Mouse (Mus musculus) hindbrain, embryonic 14.5 days (tissue): ENCODE results near the gene Usp18. TPM values are rescaled to one million over a fixed set of nuclear protein-coding genes. Genes with fewer than 3 reads are reported as not detected.
A peak's percentile ranks its signal among the peaks of the same experiment; 100 is the strongest.

Experiments
- ATAC-seq: fragments of 200-750 bp; cut with Nextera tagmentation; 2 replicates; pipeline ENCODE4 v1.8.0; 2017; ENCODE audit warnings: moderate number of reproducible peaks, mild to moderate bottlenecking, moderate TSS enrichment, moderate library complexity; ENCODE audit not compliant: low FRiP score
- DNase-seq: peaks from one replicate; pipeline ENCODE4 v3.0.0-alpha.2; 2015; ENCODE audit warnings: low spot score
- H3K27ac ChIP-seq: fragments of 300-500 bp; sonication (generic); 2 replicates; pipeline ENCODE4 v1.5.1; 2014; ENCODE audit warnings: mild to moderate bottlenecking, moderate library complexity
- H3K27me3 ChIP-seq: fragments of 300-500 bp; sonication (generic); 2 replicates; pipeline ENCODE4 v1.6.1; 2014; ENCODE audit warnings: mild to moderate bottlenecking, low read length, mixed read lengths; ENCODE audit not compliant: control insufficient read depth, insufficient read depth
- H3K36me3 ChIP-seq: fragments of 300-500 bp; sonication (generic); replicated peaks from 2 replicates; pipeline ENCODE4 v1.6.1; 2014; ENCODE audit not compliant: control insufficient read depth, insufficient read depth
- H3K4me1 ChIP-seq: fragments of 300-500 bp; sonication (generic); replicated peaks from 2 replicates; pipeline ENCODE4 v1.6.1; 2014; ENCODE audit warnings: antibody characterized with exemption, low read length, mixed read lengths; ENCODE audit not compliant: control insufficient read depth, insufficient read depth
- H3K4me2 ChIP-seq: fragments of 300-500 bp; sonication (generic); replicated peaks from 2 replicates; pipeline ENCODE4 v1.6.1; 2014; ENCODE audit warnings: mild to moderate bottlenecking, moderate library complexity
- H3K4me3 ChIP-seq: fragments of 300-500 bp; sonication (generic); replicated peaks from 2 replicates; pipeline ENCODE4 v1.5.1; 2014; ENCODE audit warnings: mild to moderate bottlenecking, low read length
- H3K9ac ChIP-seq: fragments of 300-500 bp; sonication (generic); 2 replicates; pipeline ENCODE4 v1.6.1; 2014
- H3K9me3 ChIP-seq: fragments of 300-500 bp; sonication (generic); 2 replicates; pipeline ENCODE4 v1.6.1; 2016; ENCODE audit warnings: low read length; ENCODE audit not compliant: control insufficient read depth
- WGBS: fragments of 180-500 bp; shearing (Covaris S2); extraction: QIAGEN DNeasy Blood & Tissue Kit; methylation state at CpG from one replicate; pipeline ENCODE4 v1.1.7; 2014; 5-methylcytosine and 5-hydroxymethylcytosine counted together
- polyA plus RNA-seq: library from polyadenylated mRNA; unstranded; fragments of >200 nt; fragmentation: Nextera tagmentation; extraction: Ambion mirVana; gene quantifications from 2 replicates; pipeline ENCODE4 v1.2.1, GENCODE M21; 2014

Gene Usp18
- polyA plus RNA-seq, 1 experiment from 2014 or later, result 2.2 TPM

GRCm38 (mm10) chr6:121270156-121270555 is 24.4 kb downstream of the Usp18 start:
- no peak overlapping the region for H3K9ac ChIP-seq

DNA sequence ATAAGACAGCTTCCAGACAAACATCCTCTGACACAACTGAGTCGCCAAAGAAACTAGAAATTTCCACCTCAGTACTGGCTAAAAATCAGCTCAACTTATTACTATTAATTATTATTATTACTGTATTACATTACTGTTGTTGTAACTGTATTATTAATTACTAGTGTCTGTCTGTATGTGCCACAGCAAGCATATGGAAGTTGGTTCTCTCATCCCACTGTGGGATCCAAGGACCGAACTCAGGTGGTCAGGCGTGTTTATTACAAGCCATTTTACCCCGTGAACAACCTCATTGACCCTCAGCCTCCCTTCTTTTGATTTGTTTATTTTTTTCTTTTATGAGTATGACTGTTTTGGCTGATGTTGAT is 26.0 kb downstream of the Usp18 start:
- Histone ChIP-seq H3K9me3 (no peaks in the 10 kb centered on the region), H3K4me1 (no peaks in the 10 kb centered on the region), H3K4me3 (no peak overlapping the region), H3K27me3 (no peaks in the 10 kb centered on the region), H3K4me2 (peak overlapping the region; percentile 55), H3K27ac (no peak overlapping the region), H3K36me3 (no peaks in the 10 kb centered on the region), H3K9ac (no peak overlapping the region)
- 9% methylated on average over 4 of the region's 4 CpGs for WGBS
- ATAC-seq, result peak; percentile 5; the same call in 1 of the 2 replicates
- DNase-seq, result no peak

More at GRCm38 (mm10) chr6:121270156-121270555, 24.4 kb downstream of the Usp18 start:
- Histone ChIP-seq H3K4me3 (no peak overlapping the region), H3K36me3 (no peaks in the 10 kb centered on the region), H3K4me1 (no peaks in the 10 kb centered on the region), H3K4me2 (no peak overlapping the region), H3K27me3 (no peaks in the 10 kb centered on the region), H3K27ac (no peak overlapping the region), H3K9me3 (no peaks in the 10 kb centered on the region)
- ATAC-seq, result no peak
- 83% methylated on average over 6 of the region's 6 CpGs for WGBS
- no peak for DNase-seq

GRCm38 (mm10) chr6:121272075-121272800 is 26.5 kb downstream of the Usp18 start:
- Histone ChIP-seq H3K9me3 (no peaks in the 10 kb centered on the region), H3K4me3 (peak overlapping the region; percentile 29), H3K4me1 (no peaks in the 10 kb centered on the region), H3K36me3 (no peaks in the 10 kb centered on the region), H3K9ac (peak overlapping the region; percentile 22; the same call in 1 of the 2 replicates), H3K27me3 (no peaks in the 10 kb centered on the region), H3K27ac (peak overlapping the region; percentile 78), H3K4me2 (peak overlapping the region; percentile 55)
- peak; percentile 95 for ATAC-seq
- 18% methylated on average over 17 of the region's 17 CpGs for WGBS
- peak; percentile 94 for DNase-seq

DNA sequence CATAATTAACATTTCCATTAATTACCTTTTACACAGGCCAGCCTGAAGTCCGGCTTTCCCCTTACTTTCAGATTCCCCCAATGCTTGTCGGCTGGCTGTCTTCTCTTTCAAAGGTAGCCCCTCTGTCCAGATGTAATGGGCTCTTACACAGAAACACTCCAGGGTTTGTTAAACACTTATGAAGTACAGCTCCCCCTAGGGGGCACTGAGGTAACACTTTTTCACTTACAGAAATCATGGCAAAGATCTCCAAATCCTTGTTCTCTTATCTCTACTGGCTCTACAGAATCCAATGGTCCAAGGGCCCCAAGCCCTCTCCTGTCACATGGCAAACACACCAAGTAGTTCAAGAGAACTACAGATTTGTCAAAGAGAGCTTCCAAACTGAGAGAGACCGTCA is 28.6 kb downstream of the Usp18 start:
- WGBS, result 87% methylated on average over 3 of the region's 3 CpGs
- no peaks in the 10 kb centered on the region for H3K27me3 ChIP-seq
- H3K4me3 ChIP-seq, result no peak overlapping the region
- no peak overlapping the region for H3K4me2 ChIP-seq
- ATAC-seq (no peak), DNase-seq (peak; percentile 41)
- H3K36me3 ChIP-seq, result no peaks in the 10 kb centered on the region
- H3K9ac ChIP-seq, result no peak overlapping the region
- H3K4me1 ChIP-seq, result no peaks in the 10 kb centered on the region
- H3K27ac ChIP-seq, result no peak overlapping the region
- no peaks in the 10 kb centered on the region for H3K9me3 ChIP-seq

GRCm38 (mm10) chr6:121284132-121284531 is 38.4 kb downstream of the Usp18 start:
- no peak overlapping the region for H3K27ac ChIP-seq
- no peak overlapping the region for H3K9ac ChIP-seq
- no peaks in the 10 kb centered on the region for H3K36me3 ChIP-seq
- no peaks in the 10 kb centered on the region for H3K27me3 ChIP-seq
- 90% methylated on average over 5 of the region's 5 CpGs for WGBS
- ATAC-seq (no peak), DNase-seq (no peak)
- H3K4me3 ChIP-seq, result no peak overlapping the region
- H3K9me3 ChIP-seq, result no peaks in the 10 kb centered on the region
- no peak overlapping the region for H3K4me2 ChIP-seq
- H3K4me1 ChIP-seq, result no peaks in the 10 kb centered on the region

- no peaks in the 10 kb centered on the region for H3K36me3 ChIP-seq
- no peak overlapping the region for H3K4me3 ChIP-seq
- no peak overlapping the region for H3K4me2 ChIP-seq
- H3K27me3 ChIP-seq, result no peaks in the 10 kb centered on the region
- DNase-seq (no peak), ATAC-seq (no peak)
- 47% methylated on average over 7 of the region's 7 CpGs for WGBS
- no peaks in the 10 kb centered on the region for H3K9me3 ChIP-seq
- H3K9ac ChIP-seq, result no peak overlapping the region
- H3K27ac ChIP-seq, result no peak overlapping the region
- H3K4me1 ChIP-seq, result no peaks in the 10 kb centered on the region
Observed at GRCm38 (mm10) chr6:121299317-121299716, 53.6 kb downstream of the Usp18 start.

GRCm38 (mm10) chr6:121299954-121300353 is 54.2 kb downstream of the Usp18 start, which contains the start of gene Slc6a13:
Gene Slc6a13, plus strand, starts transcription at chr6:121300227.
- Histone ChIP-seq H3K27ac (no peak within 1 kb of the TSS), H3K4me2 (no peak within 1 kb of the TSS)
- WGBS, result 6% methylated on average over 11 of the region's 11 CpGs

DNA sequence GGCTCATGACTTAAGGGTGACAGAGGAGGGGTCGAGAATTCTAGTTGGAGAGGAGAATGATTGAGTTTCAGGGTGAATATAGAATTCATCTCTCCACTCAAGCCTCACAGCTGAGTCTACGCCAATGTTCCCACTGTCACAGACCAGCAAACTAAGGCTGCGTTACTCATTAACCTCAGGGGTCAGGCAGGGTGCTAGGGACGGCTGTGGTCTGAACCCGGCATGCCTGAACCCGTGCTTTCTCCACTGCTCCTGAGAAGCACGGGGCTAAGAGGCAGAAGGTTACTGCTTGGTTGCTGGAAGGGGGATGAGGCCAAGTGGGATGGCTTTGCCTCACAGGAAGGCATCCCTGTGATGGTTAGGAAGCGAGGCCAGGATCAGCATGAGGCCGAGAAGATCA is 54.8 kb downstream of the Usp18 start:
- H3K4me3 ChIP-seq, result no peak overlapping the region

More at GRCm38 (mm10) chr6:121299954-121300353, 54.2 kb downstream of the Usp18 start, which contains the start of gene Slc6a13:
- Histone ChIP-seq H3K4me1 (no peaks in the 10 kb centered on the region), H3K27me3 (no peaks in the 10 kb centered on the region), H3K36me3 (no peaks in the 10 kb centered on the region), H3K4me3 (no peak within 1 kb of the TSS), H3K9ac (no peak within 1 kb of the TSS), H3K9me3 (no peaks in the 10 kb centered on the region)
- ATAC-seq (no peak), DNase-seq (no peak)

GRCm38 (mm10) chr6:121303466-121304220 is 57.9 kb downstream of the Usp18 start:
- ATAC-seq (no peak), DNase-seq (no peak)
- H3K27me3 ChIP-seq, result no peaks in the 10 kb centered on the region
- 72% methylated on average over 10 of the region's 10 CpGs for WGBS
- H3K4me2 ChIP-seq, result no peak overlapping the region
- no peaks in the 10 kb centered on the region for H3K9me3 ChIP-seq
- H3K9ac ChIP-seq, result no peak overlapping the region
- no peaks in the 10 kb centered on the region for H3K4me1 ChIP-seq
- no peaks in the 10 kb centered on the region for H3K36me3 ChIP-seq
- no peak overlapping the region for H3K4me3 ChIP-seq
- H3K27ac ChIP-seq, result no peak overlapping the region

More for the DNA sequence above, 54.8 kb downstream of the Usp18 start:
- Histone ChIP-seq H3K9ac (no peak overlapping the region), H3K27me3 (no peaks in the 10 kb centered on the region), H3K9me3 (no peaks in the 10 kb centered on the region), H3K4me2 (no peak overlapping the region), H3K36me3 (no peaks in the 10 kb centered on the region), H3K27ac (no peak overlapping the region), H3K4me1 (no peaks in the 10 kb centered on the region)
- ATAC-seq (no peak), DNase-seq (no peak)
- WGBS, result 52% methylated on average over 9 of the region's 9 CpGs
